Mouse (Mus musculus) midbrain, embryonic 16.5 days (tissue): Measurements from ENCODE around the gene Pdlim4. TPM values are rescaled to one million over a fixed set of nuclear protein-coding genes. Genes with fewer than 3 reads are reported as not detected.
A peak's percentile ranks its signal among the peaks of the same experiment; 100 is the strongest.

Source experiments
- ATAC-seq: fragments of 200-750 bp; cut with Nextera tagmentation; 2 replicates; pipeline ENCODE4 v1.8.0; 2017; ENCODE audit warnings: moderate TSS enrichment
- H3K27ac ChIP-seq: fragments of 300-500 bp; sonication (generic); 2 replicates; pipeline ENCODE4 v1.5.1; 2014; ENCODE audit warnings: mild to moderate bottlenecking, low read length, mixed read lengths
- H3K27me3 ChIP-seq: fragments of 300-500 bp; sonication (generic); 2 replicates; pipeline ENCODE4 v1.6.1; 2014; ENCODE audit warnings: low read depth, low read length, mixed read lengths; ENCODE audit not compliant: control insufficient read depth, insufficient read depth
- H3K36me3 ChIP-seq: fragments of 300-500 bp; sonication (generic); 2 replicates; pipeline ENCODE4 v1.6.1; 2014; ENCODE audit warnings: mild to moderate bottlenecking, low read length, moderate library complexity, mixed read lengths; ENCODE audit not compliant: control insufficient read depth, insufficient read depth
- H3K4me1 ChIP-seq: fragments of 300-500 bp; sonication (generic); 2 replicates; pipeline ENCODE4 v1.6.1; 2014; ENCODE audit warnings: mild to moderate bottlenecking, low read length, mixed read lengths; ENCODE audit not compliant: control insufficient read depth, insufficient read depth
- H3K4me2 ChIP-seq: fragments of 300-500 bp; sonication (generic); 2 replicates; pipeline ENCODE4 v1.6.1; 2014; ENCODE audit warnings: mild to moderate bottlenecking, low read length, mixed read lengths
- H3K4me3 ChIP-seq: fragments of 300-500 bp; sonication (generic); 2 replicates; pipeline ENCODE4 v1.5.1; 2014; ENCODE audit warnings: low read depth, mild to moderate bottlenecking, low read length, moderate library complexity, mixed read lengths
- H3K9ac ChIP-seq: fragments of 300-500 bp; sonication (generic); 2 replicates; pipeline ENCODE4 v1.6.1; 2014; ENCODE audit warnings: low read depth, low read length, mixed read lengths
- H3K9me3 ChIP-seq: fragments of 300-500 bp; sonication (generic); replicated peaks from 2 replicates; pipeline ENCODE4 v1.6.1; 2014; ENCODE audit warnings: mild to moderate bottlenecking, low read length, mixed read lengths; ENCODE audit not compliant: control insufficient read depth, poor library complexity, severe bottlenecking
- WGBS: fragments of 180-500 bp; shearing (Covaris S2); extraction: QIAGEN DNeasy Blood & Tissue Kit; methylation state at CpG from one replicate; pipeline ENCODE4 v1.1.7; 2014; 5-methylcytosine and 5-hydroxymethylcytosine counted together
- polyA plus RNA-seq: library from polyadenylated mRNA; unstranded; fragments of >200 nt; fragmentation: Nextera tagmentation; extraction: Ambion mirVana; gene quantifications from 2 replicates; pipeline ENCODE4 v1.2.1, GENCODE M21; 2015

Pdlim4 gene
- polyA plus RNA-seq, 1 experiment from 2014 or later = 26.7 TPM

DNA sequence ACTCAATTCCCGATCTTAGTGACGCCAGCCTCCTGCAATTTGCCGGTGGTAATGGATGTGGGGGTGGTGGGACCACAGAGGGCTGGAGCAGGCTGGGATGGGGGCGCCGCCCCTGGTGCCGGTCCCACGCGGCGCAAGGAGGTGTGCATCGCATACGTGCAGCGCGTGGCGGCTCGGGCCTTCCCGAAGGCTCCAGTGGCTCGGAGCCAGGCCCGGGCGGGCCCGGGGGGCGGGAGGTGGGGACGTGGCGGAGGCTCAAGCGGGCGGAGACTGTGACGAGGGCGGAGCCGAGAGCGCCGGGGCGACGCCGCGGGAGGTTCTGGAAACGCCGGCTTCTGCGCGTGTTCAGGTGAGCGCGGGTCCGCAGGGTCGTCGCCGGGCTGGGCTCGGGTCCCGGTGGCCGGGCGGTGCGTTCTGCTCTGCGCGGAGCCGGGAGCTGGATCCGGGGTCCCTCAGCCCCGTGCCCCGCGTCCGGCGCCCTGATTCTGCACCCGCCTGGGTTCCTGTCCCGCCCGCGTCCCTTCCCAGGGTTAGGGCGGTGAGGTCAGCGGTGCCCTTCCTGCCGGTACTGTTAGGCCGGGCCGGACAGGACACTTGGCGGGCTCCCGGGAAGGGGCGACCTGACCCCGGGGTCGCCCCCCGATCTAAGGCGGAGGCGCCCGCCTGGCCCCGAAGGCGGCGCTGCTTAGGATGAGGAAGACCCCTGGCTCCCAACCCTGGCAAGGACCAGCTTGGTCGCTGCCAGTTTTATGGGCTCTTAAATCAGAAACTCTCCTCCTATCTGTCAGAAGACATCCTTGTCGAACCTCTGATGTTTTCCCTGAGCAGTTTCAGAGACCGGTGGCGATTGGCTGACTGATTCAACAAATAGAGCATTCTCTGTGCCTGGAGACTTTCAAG, 32.1 kb upstream of the Pdlim4 start:
- H3K9me3 ChIP-seq = no peaks in the 10 kb centered on the region
- no peak overlapping the region for H3K27ac ChIP-seq
- H3K27me3 ChIP-seq = no peaks in the 10 kb centered on the region
- H3K36me3 ChIP-seq = no peaks in the 10 kb centered on the region
- H3K9ac ChIP-seq = peak overlapping the region; percentile 82
- peak overlapping the region; percentile 66 for H3K4me3 ChIP-seq
- peak; percentile 89 for ATAC-seq
- WGBS = under 1% methylated on average over 75 of the region's 83 CpGs
- H3K4me1 ChIP-seq = no peaks in the 10 kb centered on the region; the same call in 1 of the 2 replicates
- peak overlapping the region; percentile 99 for H3K4me2 ChIP-seq

DNA sequence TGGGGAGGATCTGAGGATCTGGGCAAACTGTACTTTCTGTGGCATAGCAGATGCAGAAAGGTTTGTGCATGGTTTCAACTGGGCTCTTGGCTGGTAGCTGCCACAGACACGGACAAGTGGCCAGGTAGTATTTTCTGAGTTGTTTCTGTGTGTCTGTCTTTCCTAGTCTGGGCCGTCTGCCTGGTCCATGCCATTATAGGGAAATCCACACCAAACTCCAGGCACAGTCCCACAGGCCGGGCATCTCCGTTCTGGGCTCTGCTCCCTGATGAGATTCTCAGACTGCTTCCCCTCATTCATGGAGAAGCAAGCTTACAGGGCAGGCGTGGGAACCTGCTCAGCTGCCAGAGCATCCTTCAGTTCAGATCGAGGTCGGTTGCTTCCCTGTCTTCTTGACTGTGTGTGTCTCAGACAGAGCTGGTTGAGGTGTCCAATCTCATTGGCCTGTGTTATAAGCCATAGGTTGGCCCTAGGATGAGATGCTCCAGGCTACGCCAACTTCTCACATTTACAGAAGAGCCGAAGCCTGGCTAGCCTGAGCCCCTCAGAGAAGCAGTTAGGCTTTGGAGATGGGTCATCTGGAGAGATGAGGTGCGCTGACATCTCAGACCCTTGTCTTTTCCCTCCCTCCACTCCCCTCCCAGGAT, 31.4 kb upstream of the Pdlim4 start, which contains the start of gene P4ha2:
P4ha2 (plus strand) TSS at position 51 of the 647 bp plus-strand sequence.
- peak; percentile 54 for ATAC-seq
- H3K27ac ChIP-seq = no peak within 1 kb of the TSS
- no peaks in the 10 kb centered on the region for H3K9me3 ChIP-seq
- H3K4me1 ChIP-seq = no peaks in the 10 kb centered on the region; the same call in 1 of the 2 replicates
- peak within 1 kb of the TSS; percentile 82 for H3K9ac ChIP-seq
- H3K4me3 ChIP-seq = peak within 1 kb of the TSS; percentile 66
- no peaks in the 10 kb centered on the region for H3K27me3 ChIP-seq
- H3K36me3 ChIP-seq = no peaks in the 10 kb centered on the region
- 49% methylated on average over 10 of the region's 10 CpGs for WGBS
- H3K4me2 ChIP-seq = peak within 1 kb of the TSS; percentile 99

DNA sequence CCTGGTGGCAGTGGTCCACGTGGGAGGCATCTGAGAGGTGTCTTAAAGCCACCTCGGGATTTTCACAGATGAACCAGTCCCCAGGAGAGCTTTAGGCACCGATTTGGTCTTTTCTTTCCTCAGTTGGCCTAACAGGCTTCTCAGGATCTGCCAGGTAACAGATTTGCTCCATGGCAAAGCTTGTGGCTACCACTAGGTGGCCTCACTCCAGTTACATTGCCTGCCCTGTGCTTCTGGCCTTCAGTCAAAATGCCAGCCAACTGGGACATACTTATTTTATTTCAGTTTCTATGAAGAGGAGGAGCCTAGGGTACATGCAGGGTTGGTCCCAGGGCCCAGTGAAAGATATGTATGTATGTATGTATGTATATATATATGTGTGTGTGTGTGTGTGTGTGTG, 24.2 kb upstream of the Pdlim4 start:
- H3K9ac ChIP-seq = no peak overlapping the region
- H3K4me2 ChIP-seq = no peak overlapping the region
- no peaks in the 10 kb centered on the region for H3K27me3 ChIP-seq
- H3K4me3 ChIP-seq = no peak overlapping the region
- no peak overlapping the region for H3K27ac ChIP-seq
- H3K36me3 ChIP-seq = no peaks in the 10 kb centered on the region
- no peak for ATAC-seq
- H3K4me1 ChIP-seq = no peaks in the 10 kb centered on the region
- 3% methylated on average over 3 of the region's 3 CpGs for WGBS
- H3K9me3 ChIP-seq = no peaks in the 10 kb centered on the region

DNA sequence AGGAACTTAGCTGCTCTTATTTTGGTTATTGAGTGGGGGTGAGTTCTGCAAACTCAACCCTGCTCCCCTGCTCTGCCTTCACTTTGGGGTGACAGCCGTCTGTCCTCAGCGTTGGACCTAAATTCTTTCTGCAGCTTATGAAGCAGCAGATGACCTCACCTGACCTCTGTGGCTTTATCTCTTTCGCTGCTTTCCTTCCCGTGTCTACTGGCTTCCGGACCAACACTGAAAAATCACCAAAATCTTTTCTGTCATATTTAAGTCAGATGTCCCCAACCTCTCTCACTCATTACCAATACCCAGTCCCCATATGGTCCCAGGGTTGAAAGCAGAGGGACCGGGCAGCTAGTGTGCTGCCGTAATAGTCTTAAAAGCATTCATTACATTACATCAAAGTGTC, 23.4 kb upstream of the Pdlim4 start:
- Histone ChIP-seq H3K27ac (no peak overlapping the region), H3K27me3 (no peaks in the 10 kb centered on the region), H3K4me3 (no peak overlapping the region), H3K9ac (no peak overlapping the region), H3K4me1 (no peaks in the 10 kb centered on the region), H3K9me3 (no peaks in the 10 kb centered on the region), H3K36me3 (no peaks in the 10 kb centered on the region), H3K4me2 (no peak overlapping the region)
- 53% methylated on average over 7 of the region's 7 CpGs for WGBS
- ATAC-seq = no peak

DNA sequence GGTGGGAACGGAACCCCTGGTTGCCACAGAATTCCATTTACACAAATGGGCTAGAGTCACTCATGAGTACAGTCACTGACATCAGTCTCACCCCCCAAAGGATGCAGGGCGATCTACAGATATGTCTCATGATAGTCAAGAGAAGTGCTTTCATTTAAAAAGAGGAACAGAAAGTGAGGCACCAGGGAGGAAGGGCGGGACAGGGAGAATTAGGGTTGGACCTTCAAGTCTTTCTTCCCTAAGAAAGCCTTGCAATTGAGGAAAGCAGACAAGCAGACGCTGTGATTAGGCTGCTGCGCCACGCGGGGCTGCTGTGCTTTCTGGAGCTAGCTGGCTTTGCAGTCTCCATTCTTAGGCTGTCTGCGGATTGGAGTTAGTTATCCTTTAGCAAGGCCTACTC, 22.9 kb upstream of the Pdlim4 start:
- no peak overlapping the region for H3K27ac ChIP-seq
- no peaks in the 10 kb centered on the region for H3K4me1 ChIP-seq
- 52% methylated on average over 8 of the region's 8 CpGs for WGBS
- no peaks in the 10 kb centered on the region for H3K9me3 ChIP-seq
- H3K4me2 ChIP-seq = no peak overlapping the region
- no peak overlapping the region for H3K4me3 ChIP-seq
- no peaks in the 10 kb centered on the region for H3K27me3 ChIP-seq
- no peaks in the 10 kb centered on the region for H3K36me3 ChIP-seq
- ATAC-seq = no peak
- H3K9ac ChIP-seq = no peak overlapping the region

DNA sequence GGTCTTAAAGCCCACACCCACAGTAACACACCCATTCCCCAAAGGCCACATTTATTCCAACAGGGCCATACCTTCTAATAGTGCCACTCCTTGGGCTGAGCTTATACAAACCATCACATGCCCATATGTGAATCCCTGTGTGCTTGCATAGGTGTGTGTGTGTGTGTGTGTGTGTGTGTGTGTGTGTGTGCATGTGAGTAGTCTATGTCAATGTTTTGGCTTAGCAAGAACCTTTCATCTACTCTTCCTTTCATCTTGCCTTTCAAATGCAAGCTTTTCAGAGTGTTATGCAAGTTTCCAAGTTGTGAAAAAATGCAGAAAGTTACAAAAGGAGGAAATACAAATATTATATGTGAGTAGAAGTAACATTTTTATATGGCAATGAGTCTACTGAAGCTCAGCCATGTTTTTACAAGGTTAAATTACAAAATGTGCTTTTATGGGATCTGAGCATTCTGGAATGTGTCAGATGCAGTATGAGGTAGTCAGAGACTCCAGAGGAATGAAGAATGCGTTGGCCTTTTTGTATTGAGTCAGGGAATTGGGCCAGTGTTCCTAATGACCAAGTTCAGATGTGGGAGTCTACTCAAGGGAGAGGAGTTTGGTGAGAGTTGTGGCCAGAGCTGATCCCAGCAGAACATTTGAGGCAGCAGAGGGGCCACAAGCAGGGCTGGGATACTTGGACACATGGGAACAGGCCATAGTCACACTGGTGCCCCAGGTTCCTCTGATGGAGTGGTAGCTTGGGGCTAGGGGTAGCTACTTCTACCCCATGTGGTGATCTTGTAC, 21.5 kb upstream of the Pdlim4 start:
- 91% methylated on average over 1 of the region's 1 CpGs for WGBS
- Histone ChIP-seq H3K4me3 (no peak overlapping the region), H3K9me3 (no peaks in the 10 kb centered on the region), H3K36me3 (no peaks in the 10 kb centered on the region), H3K4me1 (no peaks in the 10 kb centered on the region), H3K4me2 (no peak overlapping the region), H3K27ac (no peak overlapping the region), H3K27me3 (no peaks in the 10 kb centered on the region), H3K9ac (no peak overlapping the region)
- ATAC-seq = no peak

DNA sequence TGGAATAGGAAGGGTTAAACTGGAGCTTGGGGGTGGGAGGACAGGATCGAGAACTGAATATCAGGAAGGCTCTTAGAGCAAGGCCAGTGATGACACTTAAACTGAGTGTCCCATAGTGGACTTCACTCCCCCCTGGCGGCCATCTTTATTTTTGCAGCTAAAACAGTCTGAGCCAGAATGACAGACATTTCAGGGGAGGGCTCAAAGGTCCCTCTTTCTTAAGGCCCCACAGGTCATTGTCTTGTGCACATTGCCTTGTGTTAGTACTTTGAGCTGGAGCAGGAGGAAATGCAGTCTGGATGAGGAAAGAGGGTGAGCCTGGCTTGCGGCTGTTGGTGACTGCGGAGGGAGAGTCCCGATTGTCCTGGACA, 20.1 kb upstream of the Pdlim4 start:
- no peak for ATAC-seq

DNA sequence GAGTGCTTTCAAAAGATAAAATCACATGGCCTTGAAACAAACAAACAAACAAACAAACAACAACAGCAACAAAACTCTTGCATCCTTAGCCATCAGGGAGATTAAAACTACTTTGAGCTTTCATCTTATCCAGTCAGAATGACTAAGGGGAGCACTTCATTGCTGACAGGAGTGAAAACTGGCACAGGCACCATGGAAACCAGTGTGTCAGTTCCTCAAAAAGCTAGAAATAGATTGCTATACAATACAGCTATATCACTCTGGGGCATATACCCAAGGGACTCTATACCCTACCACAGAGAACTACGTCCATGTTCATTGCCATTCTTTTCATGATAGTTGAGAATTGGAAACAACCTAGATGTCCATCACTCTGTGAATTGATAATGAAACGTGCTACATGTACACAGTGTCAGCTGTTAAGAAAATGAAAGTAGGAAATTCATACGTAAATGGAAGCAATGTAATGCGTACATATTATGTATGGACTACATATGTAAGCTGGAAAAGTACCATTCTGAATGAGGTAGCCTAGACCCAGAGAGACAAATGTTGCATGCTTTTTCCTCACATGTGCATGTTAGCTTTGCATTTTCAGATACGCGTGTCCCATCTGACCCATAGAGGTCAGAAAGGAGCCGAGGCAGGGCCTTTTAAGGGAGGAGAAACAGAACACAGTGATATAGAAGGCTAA, 19.6 kb upstream of the Pdlim4 start:
- H3K4me2 ChIP-seq = no peak overlapping the region
- no peak overlapping the region for H3K27ac ChIP-seq
- no peak for ATAC-seq
- H3K36me3 ChIP-seq = no peaks in the 10 kb centered on the region
- H3K4me3 ChIP-seq = no peak overlapping the region
- H3K4me1 ChIP-seq = no peaks in the 10 kb centered on the region
- WGBS = 77% methylated on average over 7 of the region's 7 CpGs
- no peak overlapping the region for H3K9ac ChIP-seq
- no peaks in the 10 kb centered on the region for H3K9me3 ChIP-seq
- H3K27me3 ChIP-seq = no peaks in the 10 kb centered on the region

More for the DNA sequence above, 20.1 kb upstream of the Pdlim4 start:
- H3K27ac ChIP-seq = no peak overlapping the region
- no peaks in the 10 kb centered on the region for H3K9me3 ChIP-seq
- no peaks in the 10 kb centered on the region for H3K36me3 ChIP-seq
- H3K4me3 ChIP-seq = no peak overlapping the region
- no peak overlapping the region for H3K9ac ChIP-seq
- H3K4me2 ChIP-seq = no peak overlapping the region
- WGBS = 55% methylated on average over 5 of the region's 5 CpGs
- no peaks in the 10 kb centered on the region for H3K4me1 ChIP-seq
- H3K27me3 ChIP-seq = no peaks in the 10 kb centered on the region
